Mouse (Mus musculus): ENCODE data around the gene Alpl. TPM values are rescaled to one million over a fixed set of nuclear protein-coding genes. Genes with fewer than 3 reads are reported as not detected.

Gene Alpl
- 1 to 10 TPM; 8.0 to 8.8 TPM for total RNA-seq (2021)
- long read RNA-seq, experiment 1, transcript Alpl-201 (12 exons, 2,522 nt), result major isoform, 8 of 10 reads
- long read RNA-seq, experiment 1, partial matches to known transcripts, result 0 of 10 reads
- long read RNA-seq, experiment 1, other reads (novel, unspliced or antisense), result 2 of 10 reads
- long read RNA-seq, experiment 2, transcript Alpl-201 (12 exons, 2,522 nt), result major isoform, 6 of 7 reads
- long read RNA-seq, experiment 2, partial matches to known transcripts, result 0 of 7 reads
- long read RNA-seq, experiment 2, other reads (novel, unspliced or antisense), result 1 of 7 reads

DNA sequence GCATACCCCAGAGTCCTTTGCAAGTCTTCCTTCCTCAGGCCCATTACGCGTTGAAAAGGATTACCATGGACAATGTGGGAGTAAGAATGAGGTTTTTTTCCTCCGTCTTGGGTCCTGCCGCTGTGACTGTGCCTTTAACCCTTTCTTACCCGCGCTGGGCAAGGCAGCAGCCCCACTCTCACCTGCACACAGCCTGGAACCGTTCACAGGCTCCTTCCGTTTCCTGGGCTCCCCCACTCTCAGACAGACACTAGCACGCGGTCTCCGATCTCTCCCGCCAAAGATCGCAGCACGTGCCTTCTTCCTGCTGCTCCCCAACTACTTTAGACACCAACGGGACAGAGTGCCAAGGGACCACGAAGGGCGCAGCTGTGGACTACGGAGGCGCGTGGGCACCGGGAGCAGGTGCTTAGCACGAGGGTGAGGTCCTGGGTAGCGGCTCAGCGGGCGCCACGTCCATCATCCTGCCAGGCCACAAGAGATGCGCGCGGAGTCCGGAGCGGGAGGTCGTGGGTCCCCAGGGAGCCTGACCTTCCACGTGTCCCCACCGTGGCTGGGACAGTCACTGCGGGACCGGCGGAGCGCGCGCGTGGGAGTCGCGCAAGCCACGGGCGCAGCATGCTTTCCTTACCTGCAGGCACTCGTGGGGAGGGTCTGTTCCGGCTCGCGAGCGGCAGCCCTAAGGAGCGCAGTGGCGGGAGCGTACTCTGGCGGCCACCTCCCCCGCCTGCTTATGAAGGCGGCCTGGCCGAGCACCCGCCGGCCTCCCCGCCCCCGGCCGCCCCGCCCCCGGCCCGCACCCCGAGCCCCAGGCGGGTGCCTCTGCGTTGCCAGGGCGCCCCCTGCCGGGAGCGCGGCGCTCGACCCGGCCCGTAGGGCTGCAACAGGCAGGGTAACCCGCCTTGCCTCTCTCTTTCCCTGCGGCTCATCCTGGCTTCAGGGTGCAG is at the start of gene Alpl:
TSS of gene Alpl (minus strand) at position 774 of the 947 bp plus-strand sequence.
- peak; percentile 61 to 63 for DNase-seq (ENCODE audit: low spot score in 2 of 2)
- intact Hi-C loops (cut with DNase I), result loop anchor here (1.0 kb wide), 1 partner anchor 66 kb away; no protein-coding TSS in a partner anchor

DNA sequence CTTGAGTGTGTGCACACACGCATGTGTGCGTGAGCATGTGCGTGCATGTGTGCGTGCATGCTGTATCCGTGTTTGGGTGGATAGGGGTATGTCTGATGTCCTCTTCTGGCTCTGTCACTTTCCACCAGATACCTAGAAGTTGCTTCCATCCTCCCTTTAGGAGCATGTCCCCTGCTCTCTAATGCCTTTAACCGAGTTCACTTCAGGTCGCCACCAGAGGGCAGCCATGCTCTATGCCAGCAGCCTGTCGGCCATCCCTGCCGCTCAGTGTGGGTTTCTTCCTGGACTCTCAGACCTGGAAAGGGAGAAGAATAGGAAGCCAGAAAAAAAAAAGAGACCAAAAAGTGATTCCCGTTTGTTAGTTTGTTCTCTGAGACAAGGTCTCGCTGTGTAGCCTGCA is 48.5 kb upstream of the Alpl start:
- peak; percentile 64 to 81 for DNase-seq (ENCODE audit: low spot score in 2 of 2)
- intact Hi-C loops (cut with DNase I), result no loop called here

DNA sequence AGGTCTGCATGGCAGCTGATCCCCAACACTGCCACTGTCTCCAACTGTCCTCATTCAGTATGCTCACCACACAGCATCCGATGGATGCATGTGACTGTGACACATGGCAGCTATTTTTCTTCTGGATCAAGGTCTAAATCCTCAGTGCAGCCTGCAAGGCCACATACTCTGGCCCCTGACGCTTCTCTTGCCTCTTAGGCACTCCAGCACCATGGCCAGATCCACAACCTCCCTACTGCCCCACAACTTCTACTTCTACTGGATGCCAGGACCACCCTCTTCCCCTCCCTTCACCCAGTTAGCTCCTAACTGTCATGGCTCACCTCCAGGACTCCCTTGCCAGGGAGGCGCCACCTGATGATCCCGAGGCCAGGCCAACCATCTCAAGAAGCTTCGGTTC is 43.3 kb upstream of the Alpl start:
- no peak for DNase-seq (ENCODE audit: low spot score in 2 of 2)
- intact Hi-C loops (cut with DNase I), result loop anchor here (5.0 kb wide), 2 partner anchors 107 to 162 kb away; no protein-coding TSS in a partner anchor

DNA sequence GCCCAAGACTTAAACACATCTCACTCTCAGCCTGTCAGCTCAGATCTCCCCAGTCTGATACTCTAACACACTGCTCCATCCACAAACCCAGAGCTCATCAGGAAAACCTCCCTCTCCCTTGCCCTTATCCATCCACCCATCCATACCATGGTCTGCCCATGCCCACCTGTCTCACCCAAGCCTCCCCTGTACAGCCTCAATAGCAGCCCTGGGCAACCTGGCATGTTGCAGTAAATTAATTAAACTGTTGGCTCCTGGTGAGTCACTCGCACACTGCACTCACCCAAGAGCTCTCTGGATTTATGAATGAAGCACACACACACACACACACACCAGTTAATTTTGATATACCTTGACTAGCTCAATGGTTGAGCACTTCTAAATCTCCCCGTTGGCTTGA is 42.6 kb upstream of the Alpl start:
- no peak for DNase-seq (ENCODE audit: low spot score in 2 of 2)
- intact Hi-C loops (cut with DNase I), result loop anchor here (5.0 kb wide), 2 partner anchors 106 to 161 kb away; no protein-coding TSS in a partner anchor

DNA sequence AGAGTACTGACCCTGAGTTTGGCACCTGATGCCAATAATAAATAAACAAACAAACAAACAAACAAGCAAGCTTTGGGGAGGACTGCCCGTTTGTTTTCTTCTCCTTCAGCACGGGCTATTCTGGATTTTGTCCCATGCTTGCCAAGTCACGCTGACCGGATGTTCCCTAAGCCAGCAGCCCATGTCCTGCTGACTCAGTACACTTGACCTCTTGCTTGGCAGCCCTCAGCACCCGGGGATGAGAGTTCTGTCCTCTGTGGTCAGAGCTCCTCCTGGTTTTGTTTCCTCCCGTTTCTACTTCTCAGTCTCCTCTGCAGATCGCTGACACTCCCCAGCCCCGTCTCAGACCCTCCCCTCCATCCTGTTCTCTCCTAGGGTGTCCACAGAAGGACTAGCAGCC is 41.6 kb upstream of the Alpl start:
- DNase-seq (ENCODE audit: low spot score in 2 of 2), result no peak
- intact Hi-C loops (cut with DNase I), result loop anchor here (5.0 kb wide), 2 partner anchors 105 to 160 kb away; no protein-coding TSS in a partner anchor

DNA sequence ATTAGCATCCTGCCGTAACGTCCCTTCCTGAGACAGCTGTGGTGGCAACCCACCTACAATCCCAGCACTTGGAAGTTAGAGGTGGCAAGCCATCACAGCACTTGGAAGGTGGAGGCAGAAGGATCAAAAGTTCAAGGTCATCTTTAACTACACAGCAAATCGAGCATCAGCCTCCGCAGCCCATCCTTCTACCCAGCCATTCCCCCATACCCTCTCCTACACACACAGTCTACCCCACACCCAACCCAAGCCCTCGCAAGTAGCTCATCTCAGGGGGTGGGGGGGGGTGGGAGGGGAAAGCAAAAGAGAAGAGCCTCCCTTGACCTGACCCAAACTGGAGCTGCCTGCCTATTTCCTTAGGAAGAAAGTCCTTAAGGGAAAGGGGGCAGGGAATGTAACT is 40.6 kb upstream of the Alpl start:
- intact Hi-C loops (cut with DNase I), result loop anchor here (5.0 kb wide), 2 partner anchors 104 to 159 kb away; no protein-coding TSS in a partner anchor
- no peak for DNase-seq (ENCODE audit: low spot score in 2 of 2)

DNA sequence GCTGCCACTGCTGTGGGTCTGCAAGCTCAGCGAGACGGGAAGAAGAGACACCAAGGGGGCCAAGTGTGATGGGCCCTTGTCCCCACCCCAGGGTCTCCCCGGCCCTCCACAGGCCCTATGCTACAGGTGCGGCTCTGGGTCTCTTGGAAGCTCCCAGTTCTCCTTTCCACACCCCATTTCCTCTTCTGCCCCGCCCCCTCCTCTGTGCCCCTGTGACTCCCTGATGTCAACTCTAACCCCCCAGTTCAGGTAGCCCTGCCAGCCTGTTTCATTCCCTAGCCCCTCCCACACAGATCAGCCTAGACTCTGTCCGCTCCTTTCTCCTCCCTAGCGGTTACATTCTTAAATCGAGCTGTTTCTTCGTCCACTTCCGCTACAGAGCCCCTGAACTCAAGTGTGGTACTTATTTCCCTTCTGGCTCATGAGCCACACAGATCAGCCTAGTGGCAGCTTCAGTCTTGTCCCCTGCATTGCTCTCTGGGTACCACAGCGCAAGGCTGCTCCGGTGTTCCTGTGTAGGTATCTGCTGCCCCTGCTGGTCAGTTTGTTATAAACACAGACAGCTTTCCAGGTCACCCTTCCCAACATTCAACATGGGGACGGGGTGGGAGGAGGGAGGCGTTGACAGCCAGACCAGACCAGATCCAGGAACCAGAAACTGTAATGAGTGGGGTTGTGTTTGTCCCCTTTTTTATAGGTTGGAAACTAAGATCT is 39.6 kb upstream of the Alpl start:
- DNase-seq (ENCODE audit: low spot score in 2 of 2), result peak; percentile 88 to 93

DNA sequence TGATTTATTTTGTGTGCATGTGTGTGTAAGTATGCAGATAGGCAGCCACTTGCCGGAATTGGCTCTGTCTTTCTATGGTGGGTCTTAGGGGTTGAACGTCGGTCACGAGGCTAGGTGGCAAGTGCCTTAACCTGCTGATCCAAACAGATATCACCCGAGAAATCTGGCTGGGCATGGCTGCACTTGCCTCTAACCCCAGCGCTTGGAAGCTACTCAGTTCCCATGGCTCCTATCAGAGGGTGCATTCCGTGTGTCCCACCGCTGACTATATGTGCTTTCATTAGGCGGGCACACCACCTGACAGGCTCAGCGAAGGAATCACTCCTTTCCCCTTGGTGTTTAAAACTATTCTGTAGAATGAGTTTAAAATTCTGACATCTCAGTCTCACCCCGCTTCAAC is 35.4 kb upstream of the Alpl start:
- intact Hi-C loops (cut with DNase I), result no loop called here
- no peak for DNase-seq (ENCODE audit: low spot score in 2 of 2)

More for the DNA sequence above, 39.6 kb upstream of the Alpl start:
- intact Hi-C loops (cut with DNase I), result loop anchor here (5.0 kb wide), 2 partner anchors 103 to 158 kb away; no protein-coding TSS in a partner anchor

DNA sequence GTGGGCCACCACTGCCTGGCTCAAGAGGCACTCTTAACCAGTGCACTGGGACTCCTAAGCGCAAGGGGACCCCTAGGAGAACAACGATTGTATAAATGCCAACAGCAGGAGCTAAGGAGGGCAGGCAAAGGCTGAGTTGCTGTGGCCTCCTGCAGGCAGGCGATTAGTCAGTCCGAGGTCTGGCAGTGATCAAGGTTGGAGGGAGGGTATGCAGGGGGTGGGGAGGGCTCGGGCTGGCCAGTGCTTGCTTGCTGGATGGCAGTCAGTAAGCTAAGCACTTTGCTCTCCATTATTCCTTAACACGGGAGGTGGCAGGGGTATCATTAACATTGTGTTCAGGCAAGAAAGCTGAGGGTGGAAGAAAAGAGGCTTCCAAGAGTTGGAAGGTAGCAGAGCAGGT is 34.2 kb upstream of the Alpl start:
- intact Hi-C loops (cut with DNase I), result no loop called here
- DNase-seq (ENCODE audit: low spot score in 2 of 2), result no peak

DNA sequence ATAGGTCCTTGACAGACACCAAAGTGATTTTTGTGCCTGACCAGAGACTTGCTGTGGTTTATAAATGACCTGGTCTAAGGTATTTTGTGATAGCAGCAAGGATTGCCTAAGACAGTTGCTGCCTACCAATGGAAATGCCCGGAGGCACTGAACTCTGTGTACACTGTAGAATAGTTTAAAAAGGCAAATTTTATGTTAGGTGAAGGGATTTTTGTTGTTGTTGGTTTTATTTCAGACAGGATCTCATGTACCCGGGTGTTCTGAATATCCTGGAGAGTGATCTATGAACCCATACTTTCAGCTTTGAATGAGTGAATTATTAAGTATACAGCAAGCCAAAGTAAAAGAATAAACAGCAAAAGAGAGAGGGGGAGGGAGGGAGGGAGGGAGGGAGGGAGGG is 28.7 kb upstream of the Alpl start:
- DNase-seq (ENCODE audit: low spot score in 2 of 2), result no peak
- intact Hi-C loops (cut with DNase I), result no loop called here

DNA sequence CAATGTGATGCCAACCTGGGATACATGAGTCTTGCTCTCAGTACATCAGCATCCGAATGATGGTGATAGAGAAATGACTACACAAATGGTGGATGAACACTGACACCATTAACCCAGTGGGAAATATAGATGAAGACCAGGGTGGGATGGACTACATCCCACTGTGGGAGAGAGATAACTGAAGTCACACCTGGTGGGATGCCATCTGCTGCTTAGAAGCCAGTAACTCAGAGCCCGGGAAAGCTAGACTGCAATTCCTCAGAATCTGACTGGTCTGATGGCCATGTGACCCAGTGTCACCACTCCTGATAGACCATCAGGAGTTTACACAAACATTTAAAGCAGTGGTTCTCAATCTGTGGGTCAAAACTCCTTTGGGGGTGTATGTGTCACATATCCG is 27.4 kb upstream of the Alpl start:
- no peak for DNase-seq (ENCODE audit: low spot score in 2 of 2)
- intact Hi-C loops (cut with DNase I), result no loop called here

DNA sequence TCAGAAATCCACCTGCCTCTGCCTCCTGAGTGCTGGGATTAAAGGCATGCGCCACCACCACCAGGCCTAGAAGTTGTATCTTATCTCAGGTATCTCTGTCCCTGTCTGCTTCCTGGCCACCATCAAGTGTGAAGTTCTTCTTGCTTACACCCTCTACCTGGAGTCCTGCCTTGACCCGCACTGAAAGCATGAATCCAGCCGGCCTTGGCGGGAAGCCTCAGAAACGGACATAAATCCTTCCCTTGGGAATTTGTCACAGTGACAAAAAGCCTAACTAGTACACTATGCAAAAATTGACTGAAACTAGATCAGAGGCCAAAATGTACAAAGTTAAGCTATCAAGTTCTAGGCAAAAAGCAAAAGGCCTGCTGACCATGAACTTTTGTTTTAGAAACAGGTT is 26.4 kb upstream of the Alpl start:
- no peak for DNase-seq (ENCODE audit: low spot score in 2 of 2)
- intact Hi-C loops (cut with DNase I), result no loop called here

DNA sequence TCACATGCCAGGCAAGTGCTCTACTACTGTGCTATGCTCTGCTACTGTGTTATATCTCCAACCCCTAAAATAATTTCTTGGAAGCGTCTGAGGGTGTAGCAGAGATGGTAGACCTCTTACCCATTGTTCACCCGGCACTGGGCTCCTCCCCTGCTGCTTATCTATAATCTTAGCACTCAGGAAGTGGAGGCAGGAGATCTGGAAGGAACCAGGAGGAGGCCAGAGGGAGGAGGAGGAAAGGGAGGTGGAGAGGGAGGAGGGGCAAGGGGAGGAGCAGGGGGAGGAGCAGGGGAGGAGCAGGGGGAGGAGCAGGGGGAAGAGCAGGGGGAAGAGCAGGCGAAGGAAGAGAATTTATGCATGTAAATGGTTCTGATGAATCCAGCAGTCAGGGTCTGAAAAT is 24.5 kb upstream of the Alpl start:
- intact Hi-C loops (cut with DNase I), result no loop called here
- DNase-seq (ENCODE audit: low spot score in 2 of 2), result no peak

DNA sequence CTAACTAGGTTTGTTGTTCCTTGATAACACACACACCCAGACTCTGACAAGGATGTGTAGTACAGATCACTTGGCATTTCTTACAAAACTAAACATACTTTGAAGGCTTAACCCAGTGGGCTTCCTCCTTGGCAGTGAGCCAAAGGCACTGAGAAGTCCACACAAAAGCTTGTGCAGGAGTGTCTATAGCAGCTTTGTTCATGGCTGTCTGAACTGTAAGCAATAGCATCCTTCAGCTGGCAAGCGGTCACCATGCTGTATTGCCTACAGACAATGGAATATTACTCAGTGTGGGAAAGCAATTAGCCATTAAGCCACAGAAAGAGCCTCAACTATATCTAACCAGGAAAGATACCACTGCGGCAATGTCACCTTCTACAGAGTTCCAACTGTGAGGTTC is 23.3 kb upstream of the Alpl start:
- no peak for DNase-seq (ENCODE audit: low spot score in 2 of 2)
- intact Hi-C loops (cut with DNase I), result no loop called here

DNA sequence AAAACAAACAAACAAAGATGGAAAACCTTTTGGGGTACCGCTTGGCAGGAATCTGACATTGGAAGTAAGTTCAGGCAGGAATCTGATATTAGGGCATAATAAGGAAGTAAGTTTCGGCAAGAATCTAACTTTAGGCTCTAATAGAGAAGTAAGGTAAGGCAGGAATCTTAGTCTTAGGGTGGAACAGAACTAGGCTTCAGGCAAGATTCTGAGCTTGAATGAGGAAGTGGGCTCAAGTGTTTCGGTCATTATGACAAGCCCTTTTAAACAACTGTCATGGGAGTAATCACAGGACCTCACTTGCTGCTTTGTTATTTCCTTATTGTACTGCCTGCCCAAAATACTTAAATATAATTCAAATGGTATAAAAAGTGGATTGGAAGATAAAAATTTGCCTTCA is 22.2 kb upstream of the Alpl start:
- intact Hi-C loops (cut with DNase I), result no loop called here
- no peak for DNase-seq (ENCODE audit: low spot score in 2 of 2)

DNA sequence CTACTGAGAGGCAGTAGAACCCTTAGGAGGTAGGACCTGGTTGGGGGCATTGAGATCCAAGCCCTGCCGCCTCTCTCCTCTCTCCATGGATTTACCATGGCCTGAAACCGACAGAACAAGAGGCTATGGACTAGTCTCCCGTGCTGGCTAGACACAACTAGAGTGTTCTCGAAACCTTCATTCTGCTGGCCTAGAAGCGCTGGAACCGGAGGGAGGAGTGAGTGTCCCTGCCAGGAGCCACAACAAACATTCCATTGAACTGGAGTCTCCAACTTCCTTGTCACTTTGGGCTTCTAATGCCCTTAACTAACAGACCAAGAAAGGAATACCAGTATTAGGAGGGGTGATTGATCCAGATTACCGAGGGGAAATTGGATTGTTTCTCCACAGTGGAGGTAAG is 20.0 kb upstream of the Alpl start:
- DNase-seq (ENCODE audit: low spot score in 2 of 2), result no peak
- intact Hi-C loops (cut with DNase I), result no loop called here

DNA sequence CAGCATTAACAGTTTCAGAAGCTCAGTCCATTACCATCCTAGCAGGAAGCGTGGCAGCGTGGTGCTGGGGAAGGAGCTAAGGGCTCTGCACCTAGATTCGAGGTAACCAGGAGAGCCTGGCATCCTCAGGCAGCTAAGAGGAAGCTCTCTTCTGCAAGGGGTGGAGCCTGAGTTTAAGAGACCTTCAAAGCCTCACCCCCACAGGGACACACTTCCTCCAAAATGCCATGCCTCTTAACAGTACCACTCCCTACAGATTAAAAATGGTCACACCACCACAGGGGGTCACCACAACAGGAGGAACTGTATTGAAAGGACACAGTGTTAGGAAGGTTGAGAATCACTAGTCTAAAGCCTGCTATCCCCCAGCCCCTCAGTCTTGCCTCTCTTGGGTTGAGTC is 19.3 kb upstream of the Alpl start:
- DNase-seq (ENCODE audit: low spot score in 2 of 2), result no peak
- intact Hi-C loops (cut with DNase I), result no loop called here

DNA sequence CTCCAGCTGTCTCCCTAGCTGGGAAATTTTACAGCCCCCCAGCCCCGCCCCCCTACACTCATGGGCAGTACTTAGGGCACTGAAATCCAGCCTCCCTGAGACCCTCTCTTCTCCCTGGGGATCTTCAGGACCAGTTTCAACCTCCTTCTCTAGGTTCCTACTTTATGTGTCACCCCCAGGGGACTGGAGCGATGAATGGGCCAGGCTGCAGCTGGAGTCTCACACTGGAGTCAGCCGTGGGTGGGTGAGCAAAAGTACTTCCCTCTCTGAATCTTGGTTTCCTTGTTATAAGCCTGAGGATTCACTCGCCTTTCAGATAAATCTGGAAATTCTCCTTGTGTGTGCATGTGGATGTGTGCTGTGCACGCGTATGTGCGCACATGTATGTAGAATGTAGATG is 18.0 kb upstream of the Alpl start:
- peak in 1 of 2 experiments; percentile 45 for DNase-seq (ENCODE audit: low spot score in 2 of 2)
- intact Hi-C loops (cut with DNase I), result no loop called here

DNA sequence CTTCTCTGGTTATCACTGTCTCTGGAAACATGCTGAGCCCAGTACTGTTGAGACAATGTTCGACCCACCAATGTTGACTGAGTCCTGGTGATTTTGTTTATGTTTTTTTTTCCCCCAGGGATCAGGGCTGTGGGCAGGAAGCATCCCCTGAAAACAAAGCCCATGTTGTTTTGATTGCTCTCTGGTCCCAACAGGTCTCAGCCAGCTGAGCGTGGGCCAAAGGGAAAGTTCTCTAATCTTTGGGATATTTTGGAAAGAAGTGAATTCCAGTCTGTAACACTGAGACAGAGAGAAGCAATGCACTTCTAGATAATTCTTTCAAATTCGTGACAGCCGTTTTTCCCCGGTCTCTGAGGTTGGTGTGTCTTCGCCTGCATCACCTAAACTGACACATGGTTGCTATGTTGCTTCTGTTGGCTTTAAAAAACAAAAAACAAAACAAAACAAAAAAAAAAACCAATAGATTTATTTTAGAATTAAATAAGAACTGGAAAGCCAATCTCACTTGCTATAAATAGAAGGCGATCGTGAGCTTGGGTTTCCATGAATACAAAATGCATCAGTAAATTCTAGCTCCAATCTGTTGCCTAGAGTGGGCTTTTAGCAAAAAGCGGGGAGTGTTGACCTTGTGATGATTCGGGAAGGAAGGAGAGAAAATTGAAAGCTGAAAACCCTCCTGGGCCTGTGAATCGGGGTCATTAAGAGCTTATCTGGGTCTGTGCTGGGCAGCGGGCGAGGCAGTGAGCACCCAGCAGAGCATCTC is 16.9 kb upstream of the Alpl start:
- peak; percentile 31 to 50 for DNase-seq (ENCODE audit: low spot score in 2 of 2)
- intact Hi-C loops (cut with DNase I), result no loop called here
